Mouse (Mus musculus) NIH3T3 (cell line): ENCODE measurements at regions not wholly inside any gene's neighbourhood (a gene's known extent, or its start where the extent isn't known, plus 50 kb on each side); places are given as distances from the start of the nearest gene placed in this dataset.

Experiments used
- DNase-seq: peaks from one replicate; pipeline ENCODE4 v3.0.0-alpha.2; 2012; ENCODE audit warnings: low read depth

DNA sequence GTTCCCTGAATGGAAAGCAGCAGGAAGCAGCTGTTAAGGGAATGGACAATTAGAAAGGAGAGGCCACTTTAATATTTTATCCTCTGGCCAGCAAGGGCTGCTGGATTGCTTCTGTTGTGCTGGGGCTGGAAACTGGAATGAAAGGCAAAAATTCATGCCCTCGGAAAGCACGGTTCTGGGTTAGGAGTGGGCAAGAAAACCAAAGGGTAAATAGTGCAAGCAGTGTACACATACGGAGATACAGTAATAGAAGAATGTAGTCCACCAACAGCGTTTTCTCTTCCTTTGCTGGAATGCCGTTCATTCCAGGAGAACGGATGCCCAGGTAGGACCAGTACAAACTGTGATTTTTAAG lies 50.8 kb upstream of the Zfr start:
- DNase-seq, result no peak

GRCm38 (mm10) chr15:12066176-12066856 lies 51.3 kb upstream of the Zfr start:
- peak; percentile 80 for DNase-seq

- DNase-seq, result peak; percentile 67
These were observed 58.1 kb upstream of the Sub1 start for GRCm38 (mm10) chr15:12054870-12055269.

DNA sequence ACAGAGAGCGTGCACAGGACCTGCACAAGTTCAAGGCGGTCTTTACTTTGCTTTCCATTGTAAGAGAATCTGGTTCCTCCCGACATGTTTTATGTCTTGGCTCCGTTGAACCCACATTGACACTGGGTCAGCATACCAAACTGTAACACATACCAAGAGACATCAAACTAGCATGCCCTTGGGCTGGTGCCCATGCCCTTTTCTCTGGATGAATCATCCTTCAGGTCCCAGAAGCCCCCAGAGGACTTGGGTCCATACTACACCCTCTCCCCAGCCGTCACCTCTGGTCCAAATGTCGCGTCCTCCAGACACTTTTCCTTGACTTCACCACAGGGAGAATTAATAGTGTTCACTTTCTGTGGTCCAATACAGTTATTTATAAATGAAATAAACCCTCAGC lies 56.8 kb upstream of the Sub1 start:
- no peak for DNase-seq

DNA sequence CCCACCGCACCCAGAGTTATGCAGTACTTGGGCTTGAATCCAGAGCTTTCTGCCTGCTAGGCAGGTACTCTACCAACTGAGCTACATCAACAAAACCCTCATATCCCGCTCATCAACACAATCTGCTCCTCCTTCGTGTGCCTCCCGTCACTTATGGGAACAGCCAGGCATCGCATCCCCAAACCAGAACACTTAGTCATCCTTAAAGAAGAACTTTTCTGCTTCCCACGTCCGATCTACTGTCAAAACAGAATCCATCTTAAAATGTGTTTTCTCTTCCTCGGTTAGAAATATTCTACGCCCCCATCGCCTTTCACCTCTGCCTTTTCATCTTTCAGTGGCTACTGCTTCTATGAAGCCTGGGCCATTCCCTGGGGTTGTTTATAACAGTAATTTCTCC lies 52.2 kb upstream of the Sub1 start:
- DNase-seq, result no peak

DNA sequence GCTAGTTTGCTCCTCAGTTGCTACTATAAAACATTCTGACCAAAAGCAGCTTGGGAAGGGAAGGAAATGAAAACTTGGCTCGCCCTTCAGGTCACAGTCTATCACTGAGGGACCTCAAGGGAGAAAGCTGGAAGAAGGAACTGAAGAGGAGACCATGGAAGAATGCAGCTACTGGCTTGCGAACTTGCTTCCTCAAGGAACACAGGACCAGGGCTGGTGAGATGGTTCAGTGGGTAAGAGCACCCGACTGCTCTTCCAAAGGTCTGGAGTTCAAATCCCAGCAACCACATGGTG lies 51.4 kb upstream of the Sub1 start:
- no peak for DNase-seq

GRCm38 (mm10) chr15:12047349-12048213 lies 50.8 kb upstream of the Sub1 start:
- no peak for DNase-seq
